Mouse (Mus musculus) forebrain, embryonic 13.5 days (tissue): ENCODE measurements around the gene Nek8. TPM values are rescaled to one million over a fixed set of nuclear protein-coding genes. Genes with fewer than 3 reads are reported as not detected.
A peak's percentile ranks its signal among the peaks of the same experiment; 100 is the strongest.

Source experiments
- ATAC-seq: fragments of 200-750 bp; cut with Nextera tagmentation; 2 replicates; pipeline ENCODE4 v1.8.0; 2017
- H3K27ac ChIP-seq: fragments of 300-500 bp; sonication (generic); 2 replicates; pipeline ENCODE4 v1.5.1; 2015; ENCODE audit warnings: inconsistent platforms, mild to moderate bottlenecking, moderate library complexity
- H3K27me3 ChIP-seq: fragments of 300-500 bp; sonication (generic); 2 replicates; pipeline ENCODE4 v1.6.1; 2015; ENCODE audit warnings: mild to moderate bottlenecking, inconsistent platforms
- H3K36me3 ChIP-seq: fragments of 300-500 bp; sonication (generic); 2 replicates; pipeline ENCODE4 v1.6.1; 2015; ENCODE audit warnings: mild to moderate bottlenecking, inconsistent platforms; ENCODE audit not compliant: poor library complexity, severe bottlenecking
- H3K4me1 ChIP-seq: fragments of 300-500 bp; sonication (generic); 2 replicates; pipeline ENCODE4 v1.6.1; 2015; ENCODE audit warnings: inconsistent platforms
- H3K4me2 ChIP-seq: fragments of 300-500 bp; sonication (generic); 2 replicates; pipeline ENCODE4 v1.6.1; 2015; ENCODE audit warnings: inconsistent platforms, mild to moderate bottlenecking, moderate library complexity
- H3K4me3 ChIP-seq: fragments of 300-500 bp; sonication (generic); 2 replicates; pipeline ENCODE4 v1.5.1; 2015; ENCODE audit warnings: mild to moderate bottlenecking, inconsistent platforms
- H3K9ac ChIP-seq: fragments of 300-500 bp; sonication (generic); 2 replicates; pipeline ENCODE4 v1.6.1; 2015; ENCODE audit warnings: mild to moderate bottlenecking, inconsistent platforms
- H3K9me3 ChIP-seq: fragments of 300-500 bp; sonication (generic); replicated peaks from 2 replicates; pipeline ENCODE4 v1.6.1; 2016; ENCODE audit warnings: inconsistent platforms
- WGBS: fragments of 180-500 bp; shearing (Covaris S2); methylation state at CpG from one replicate; pipeline ENCODE4 v1.1.7; 2015; 5-methylcytosine and 5-hydroxymethylcytosine counted together
- polyA plus RNA-seq: library from polyadenylated mRNA; unstranded; fragments of >200 nt; fragmentation: Nextera tagmentation; extraction: Ambion mirVana; gene quantifications from 2 replicates; pipeline ENCODE4 v1.2.1, GENCODE M21; 2015

Gene Nek8
- polyA plus RNA-seq, 1 experiment from 2014 or later: 5.4 TPM

DNA sequence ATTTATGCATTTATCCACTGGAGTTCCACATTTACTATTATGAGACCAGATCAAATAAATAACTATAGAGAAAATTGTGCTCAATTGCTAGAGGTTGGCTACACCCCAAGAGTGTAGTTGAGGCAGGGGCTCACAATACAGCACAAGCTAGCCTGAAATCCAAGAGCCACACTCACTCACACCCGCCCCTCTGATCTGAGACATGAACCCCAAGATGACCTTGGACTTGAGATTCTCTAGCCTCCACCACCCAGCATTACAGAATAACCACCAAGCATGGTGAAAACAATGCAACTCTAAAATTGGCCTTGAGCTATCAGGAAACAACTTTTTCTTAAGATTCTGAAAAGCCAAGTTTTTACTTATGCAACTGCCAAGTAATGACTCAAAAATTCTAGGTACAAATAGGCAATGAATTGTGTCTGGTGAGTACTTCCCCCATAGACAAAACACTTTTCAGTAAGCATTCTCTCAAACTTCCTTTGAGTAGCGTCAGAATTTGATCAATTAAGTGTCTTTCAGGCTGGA lies 5.4 kb upstream of the Nek8 start:
- Histone ChIP-seq H3K4me1 (peaks cover 59% of the 10 kb centered on the region), H3K4me3 (peak overlapping the region; percentile 92)
- no peak for ATAC-seq

DNA sequence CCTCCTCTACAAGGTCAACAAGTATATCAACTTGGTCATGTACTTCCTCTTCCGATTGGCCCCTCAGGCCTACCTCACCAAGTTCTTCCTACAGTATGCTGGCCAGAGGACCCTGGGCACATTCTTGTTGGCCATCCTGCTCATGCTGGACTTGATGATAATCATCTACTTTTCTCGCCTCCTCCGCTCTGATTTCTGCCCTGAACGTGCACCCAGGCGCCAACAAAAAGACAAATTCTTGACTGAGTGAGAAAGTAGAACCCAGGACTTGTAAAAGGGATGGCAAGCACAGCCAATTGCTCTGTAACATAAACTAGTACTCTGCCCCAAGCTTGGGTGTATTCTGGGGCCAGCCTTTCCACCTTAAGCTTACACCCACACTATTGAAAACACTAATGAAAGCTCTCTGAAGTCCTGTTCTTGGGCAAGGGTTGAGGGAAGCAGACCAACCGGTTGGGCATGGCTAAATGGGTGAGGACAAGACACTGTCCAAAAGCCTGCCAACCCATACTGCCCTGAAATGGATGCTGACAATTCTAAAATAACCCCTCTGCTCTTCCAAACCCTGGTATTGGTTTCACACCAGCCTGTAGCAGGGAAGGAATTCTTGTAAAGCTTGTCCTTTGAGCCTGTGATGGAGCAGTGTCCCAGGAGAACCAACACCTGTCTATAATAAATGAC lies 3.7 kb upstream of the Nek8 start:
- Histone ChIP-seq H3K9me3 (no peaks in the 10 kb centered on the region), H3K27me3 (no peaks in the 10 kb centered on the region), H3K4me1 (peaks cover 67% of the 10 kb centered on the region), H3K4me3 (no peak overlapping the region), H3K4me2 (0 out of 2 replicates have a peak overlapping the region, but pooled peaks have one; percentile 4), H3K9ac (no peak overlapping the region), H3K27ac (no peak overlapping the region), H3K36me3 (peaks cover 32% of the 10 kb centered on the region)
- no peak for ATAC-seq
- 78% methylated on average over 6 of the region's 6 CpGs for WGBS

More for the DNA sequence above, 5.4 kb upstream of the Nek8 start:
- H3K27me3 ChIP-seq: no peaks in the 10 kb centered on the region
- peak overlapping the region; percentile 91 for H3K9ac ChIP-seq
- H3K27ac ChIP-seq: no peak overlapping the region
- peaks cover 32% of the 10 kb centered on the region for H3K36me3 ChIP-seq
- H3K4me2 ChIP-seq: peak overlapping the region; percentile 74
- H3K9me3 ChIP-seq: no peaks in the 10 kb centered on the region
- 50% methylated on average over 2 of the region's 2 CpGs for WGBS

GRCm38 (mm10) chr11:78179438-78179999 lies 3.0 kb upstream of the Nek8 start:
- no peaks in the 10 kb centered on the region for H3K27me3 ChIP-seq
- H3K9ac ChIP-seq: peak overlapping the region; percentile 74
- H3K36me3 ChIP-seq: peaks cover 32% of the 10 kb centered on the region
- peak overlapping the region; percentile 36; the same call in 1 of the 2 replicates for H3K27ac ChIP-seq
- H3K4me3 ChIP-seq: peak overlapping the region; percentile 61
- ATAC-seq: no peak
- H3K9me3 ChIP-seq: no peaks in the 10 kb centered on the region
- H3K4me1 ChIP-seq: peaks cover 67% of the 10 kb centered on the region
- WGBS: 37% methylated on average over 8 of the region's 8 CpGs
- H3K4me2 ChIP-seq: peak overlapping the region; percentile 86

DNA sequence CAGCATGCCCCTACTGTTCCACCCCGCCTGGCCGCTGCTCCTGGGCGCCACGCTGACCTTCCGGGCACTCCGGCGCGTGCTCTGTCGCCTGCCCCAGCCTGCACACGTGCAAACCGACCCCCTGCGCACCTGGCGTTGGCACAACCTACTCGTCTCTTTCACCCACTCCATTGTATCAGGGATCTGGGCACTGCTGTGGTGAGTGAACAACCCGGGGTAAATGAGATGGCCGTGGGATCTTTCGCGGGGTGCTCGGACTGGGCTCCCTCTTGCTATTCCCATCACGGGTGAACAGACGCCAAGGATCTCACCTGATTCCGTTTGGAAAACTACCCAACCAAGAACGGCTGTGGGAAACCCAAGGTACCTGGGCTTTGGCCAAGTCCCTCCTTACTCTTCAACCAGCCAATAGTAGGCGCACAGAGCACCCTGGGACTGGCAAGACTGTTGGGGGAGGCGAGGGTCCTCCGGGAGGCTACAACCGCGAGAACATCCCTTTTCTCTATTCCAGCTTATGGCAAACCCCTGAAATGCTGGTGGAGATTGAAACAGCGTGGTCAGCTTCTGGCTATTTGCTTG lies 2.5 kb upstream of the Nek8 start:
- Histone ChIP-seq H3K27me3 (no peaks in the 10 kb centered on the region), H3K4me1 (peaks cover 65% of the 10 kb centered on the region), H3K36me3 (peaks cover 32% of the 10 kb centered on the region), H3K9me3 (no peaks in the 10 kb centered on the region), H3K9ac (peak overlapping the region; percentile 74), H3K27ac (peak overlapping the region; percentile 93), H3K4me3 (peak overlapping the region; percentile 61), H3K4me2 (peak overlapping the region; percentile 86)
- WGBS: under 1% methylated on average over 29 of the region's 29 CpGs
- peak; percentile 1; the same call in 1 of the 2 replicates for ATAC-seq

DNA sequence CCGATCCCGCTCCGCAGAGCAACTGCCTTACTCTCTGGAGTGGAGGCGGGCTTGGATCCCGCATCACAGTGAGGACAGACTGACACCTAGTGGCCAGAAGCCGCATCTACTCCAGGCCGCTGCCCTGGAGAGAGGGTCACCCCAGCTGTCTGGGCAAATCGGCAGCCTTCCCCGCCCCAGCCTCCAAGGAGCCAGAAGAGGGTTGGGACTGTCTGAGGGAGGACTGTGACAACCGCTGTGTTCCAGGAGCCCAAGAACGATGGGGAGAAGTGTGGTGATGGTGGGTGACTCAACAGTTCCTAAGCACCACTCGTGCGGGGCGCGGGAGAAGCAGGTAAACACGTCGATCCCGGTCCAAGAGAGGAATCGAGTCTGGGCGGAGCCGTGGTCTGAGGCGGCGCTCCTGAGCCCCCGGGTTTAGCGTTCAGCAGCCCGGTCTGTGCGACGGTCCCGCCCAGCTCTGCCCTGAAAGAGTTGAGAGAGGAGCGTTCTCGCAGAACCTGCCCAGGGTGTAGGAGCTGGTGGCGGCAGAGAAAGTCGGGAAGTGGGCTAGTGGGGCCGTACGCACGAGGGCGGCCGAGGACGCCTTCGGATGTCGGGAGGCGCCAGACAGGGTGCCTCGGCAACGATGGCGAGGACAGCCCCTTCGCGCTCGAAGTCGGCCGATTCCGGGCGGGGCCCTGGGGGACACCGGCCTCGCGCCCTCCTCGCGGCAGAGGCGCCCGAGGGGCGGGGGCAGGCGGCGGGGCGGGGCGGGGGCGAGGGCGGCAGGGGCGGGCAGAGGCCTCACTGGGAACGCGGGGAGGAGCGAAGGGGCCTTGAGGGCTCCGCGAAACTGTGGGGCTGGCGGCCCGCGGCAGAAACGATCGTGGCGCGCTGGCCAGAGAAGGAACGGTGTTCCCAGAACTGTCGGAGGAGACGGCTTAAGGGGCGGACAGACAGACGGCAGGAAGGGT lies 1.7 kb upstream of the Nek8 start:
- peak; percentile 89 for ATAC-seq
- Histone ChIP-seq H3K27me3 (no peaks in the 10 kb centered on the region), H3K9ac (peak overlapping the region; percentile 74), H3K4me3 (peak overlapping the region; percentile 61), H3K4me2 (peak overlapping the region; percentile 86), H3K27ac (peak overlapping the region; percentile 93), H3K36me3 (peaks cover 32% of the 10 kb centered on the region), H3K4me1 (peaks cover 63% of the 10 kb centered on the region), H3K9me3 (no peaks in the 10 kb centered on the region)
- WGBS: under 1% methylated on average over 69 of the region's 84 CpGs

DNA sequence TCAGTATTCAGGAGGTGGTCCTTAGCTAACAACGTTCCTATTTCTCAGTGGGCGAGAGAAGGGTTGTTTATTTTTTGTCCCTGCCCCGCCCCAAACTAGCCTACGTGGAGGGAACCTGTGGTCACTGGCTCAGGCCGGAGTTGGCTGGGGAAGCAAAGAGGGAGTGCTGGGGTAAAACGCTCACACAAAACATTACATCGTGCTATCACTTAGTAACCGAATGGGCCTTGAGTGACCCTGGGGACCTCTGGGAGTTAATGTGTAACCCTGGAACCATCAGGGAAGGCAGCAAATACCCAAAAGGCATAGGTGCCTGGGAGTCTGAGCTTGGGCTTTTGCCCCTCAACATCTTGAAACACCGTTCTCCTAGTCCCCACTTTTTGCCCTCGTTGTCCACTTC lies 962 bp upstream of the Nek8 start:
- Histone ChIP-seq H3K4me3 (peak overlapping the region; percentile 61), H3K9ac (peak overlapping the region; percentile 74), H3K36me3 (peaks cover 32% of the 10 kb centered on the region), H3K4me2 (peak overlapping the region; percentile 86), H3K27ac (peak overlapping the region; percentile 93; the same call in 1 of the 2 replicates), H3K27me3 (no peaks in the 10 kb centered on the region), H3K4me1 (peaks cover 61% of the 10 kb centered on the region), H3K9me3 (no peaks in the 10 kb centered on the region)
- 0 out of 2 replicates have a peak, but pooled peaks have one; percentile 1 for ATAC-seq
- 2% methylated on average over 10 of the region's 10 CpGs for WGBS

DNA sequence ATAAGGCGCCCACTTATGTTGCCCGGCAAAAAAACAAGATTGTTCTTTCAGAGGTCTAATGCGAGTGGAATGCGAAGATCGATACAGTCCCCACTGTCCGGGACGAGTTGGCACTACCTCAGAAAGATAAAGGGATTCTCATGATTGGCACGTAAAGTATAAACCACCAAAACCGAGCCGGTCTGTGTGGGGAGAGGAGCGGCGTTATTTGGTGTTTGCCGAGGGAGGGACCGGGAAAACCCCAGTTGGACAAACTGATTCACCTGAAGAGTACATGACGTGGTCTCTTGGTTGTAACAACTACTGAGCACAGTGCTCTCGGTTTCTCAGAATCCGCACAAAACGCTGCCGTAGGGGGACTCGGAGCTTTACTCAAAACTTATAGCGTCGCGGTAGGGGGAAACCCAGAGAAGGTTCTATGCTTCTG lies 443 bp upstream of the Nek8 start:
- Histone ChIP-seq H3K4me3 (peak overlapping the region; percentile 61), H3K4me2 (peak overlapping the region; percentile 86), H3K9ac (peak overlapping the region; percentile 74), H3K27ac (no peak overlapping the region), H3K36me3 (peaks cover 28% of the 10 kb centered on the region), H3K27me3 (no peaks in the 10 kb centered on the region), H3K4me1 (peaks cover 56% of the 10 kb centered on the region), H3K9me3 (no peaks in the 10 kb centered on the region)
- under 1% methylated on average over 23 of the region's 23 CpGs for WGBS
- ATAC-seq: no peak

GRCm38 (mm10) chr11:78175771-78176401 lies 589 bp downstream of the Nek8 start:
- peak overlapping the region; percentile 74; the same call in 1 of the 2 replicates for H3K9ac ChIP-seq
- peak overlapping the region; percentile 61 for H3K4me3 ChIP-seq
- ATAC-seq: no peak
- H3K4me1 ChIP-seq: peaks cover 47% of the 10 kb centered on the region
- H3K27me3 ChIP-seq: no peaks in the 10 kb centered on the region
- H3K4me2 ChIP-seq: peak overlapping the region; percentile 86
- H3K9me3 ChIP-seq: no peaks in the 10 kb centered on the region
- 5% methylated on average over 9 of the region's 10 CpGs for WGBS
- H3K27ac ChIP-seq: peak overlapping the region; percentile 61
- peaks cover 18% of the 10 kb centered on the region for H3K36me3 ChIP-seq

GRCm38 (mm10) chr11:78174506-78174905 lies 2.0 kb downstream of the Nek8 start:
- no peak overlapping the region for H3K9ac ChIP-seq
- H3K4me2 ChIP-seq: no peak overlapping the region
- H3K4me3 ChIP-seq: no peak overlapping the region
- no peak overlapping the region for H3K27ac ChIP-seq
- H3K36me3 ChIP-seq: peaks cover 4% of the 10 kb centered on the region
- 90% methylated on average over 3 of the region's 3 CpGs for WGBS
- H3K4me1 ChIP-seq: peaks cover 34% of the 10 kb centered on the region
- no peak for ATAC-seq
- no peaks in the 10 kb centered on the region for H3K27me3 ChIP-seq
- no peaks in the 10 kb centered on the region for H3K9me3 ChIP-seq

DNA sequence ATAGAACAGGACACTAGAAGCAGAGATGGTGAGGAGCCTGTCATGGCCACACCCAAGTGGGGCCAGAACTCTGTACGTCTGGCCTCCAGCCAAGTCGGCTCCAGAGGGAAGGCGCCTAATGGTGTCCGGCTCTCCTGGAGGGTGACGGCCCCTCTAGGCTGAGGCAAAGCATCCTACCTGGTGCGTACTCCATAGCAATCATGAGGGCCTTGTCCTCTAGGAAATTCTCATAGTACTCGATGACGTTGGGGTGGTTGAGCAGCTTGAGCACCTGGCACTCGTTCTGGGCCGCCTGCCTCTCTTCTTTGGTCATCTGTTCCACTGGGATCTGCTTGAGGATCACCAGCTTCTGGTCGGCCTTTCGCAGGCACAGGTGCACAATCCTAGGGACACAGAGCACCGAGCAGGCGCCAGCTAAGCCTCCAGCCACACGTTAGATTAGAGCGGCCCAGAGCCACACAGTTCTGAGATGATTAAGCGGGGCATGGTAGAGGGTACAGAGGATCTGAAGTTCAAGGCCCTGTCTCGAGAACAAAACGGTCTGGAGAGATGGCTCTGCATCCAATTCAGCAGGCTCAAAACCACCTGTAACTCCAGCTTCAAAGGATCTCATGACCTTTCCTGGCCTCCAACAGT lies 3.6 kb downstream of the Nek8 start:
- no peaks in the 10 kb centered on the region for H3K9me3 ChIP-seq
- no peak overlapping the region for H3K27ac ChIP-seq
- H3K36me3 ChIP-seq: no peaks in the 10 kb centered on the region
- H3K4me2 ChIP-seq: no peak overlapping the region
- WGBS: 87% methylated on average over 19 of the region's 19 CpGs
- H3K9ac ChIP-seq: 0 out of 2 replicates have a peak overlapping the region, but pooled peaks have one; percentile 4
- H3K4me1 ChIP-seq: peaks cover 18% of the 10 kb centered on the region
- no peaks in the 10 kb centered on the region for H3K27me3 ChIP-seq
- H3K4me3 ChIP-seq: no peak overlapping the region
- no peak for ATAC-seq
